13 mouse cellular contexts compared by ENCODE assay signal in the genomic region with DNA sequence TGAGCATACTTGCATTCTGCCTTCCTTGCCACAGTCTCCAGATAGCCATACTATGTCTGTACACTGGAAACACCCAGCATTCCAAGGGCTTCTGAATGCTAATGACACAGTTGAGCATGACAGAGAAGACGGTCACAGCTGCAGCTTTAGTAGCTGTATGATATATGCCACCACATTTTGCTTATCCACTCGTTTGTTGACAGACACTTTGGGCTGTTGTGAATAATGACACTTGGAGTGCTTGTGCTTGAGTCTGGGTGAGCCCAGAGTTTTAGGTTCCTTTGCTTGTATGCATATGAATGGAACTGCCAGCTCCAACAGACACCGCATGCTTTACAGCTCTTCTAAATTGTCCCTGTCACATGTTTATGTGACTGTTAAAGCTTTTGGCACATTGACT. TPM values are rescaled to one million over a fixed set of nuclear protein-coding genes. Genes with fewer than 3 reads are reported as not detected.
DNase-seq lines count a peak whose midpoint lies in the region; ATAC-seq and TF ChIP-seq lines count a peak whose summit lies in the region.
"Had no signal": no experiment of that assay in that cellular context is flagged by ENCODE, and none has a peak within 500 bp of the region (broad histone marks: within the 10 kb centered on the region; RNA-seq: fewer than 3 reads in every experiment).

No protein-coding gene starts in this region.

- no peak overlapping the region for H3K4me3 ChIP-seq in lung, embryonic 16.5 days (ENCODE audit: low read length)
- H3K4me3 ChIP-seq in lung, adult 2 months (replicated peaks; ENCODE audit: extremely low read depth, low read depth, low read length), result no peak overlapping the region
- no peak overlapping the region for H3K4me3 ChIP-seq in midbrain, embryonic 12.5 days
- H3K4me3 ChIP-seq: embryonic facial prominence, embryonic 13.5 days; liver, embryonic 13.5 days had no signal

- H3K27ac ChIP-seq in lung, embryonic 16.5 days (ENCODE audit: low read length), result no peak overlapping the region
- no peak overlapping the region for H3K27ac ChIP-seq in midbrain, embryonic 12.5 days (replicated peaks)
- H3K27ac ChIP-seq: embryonic facial prominence, embryonic 13.5 days; liver, embryonic 13.5 days had no signal

- ATAC-seq in lung, embryonic 16.5 days (ENCODE audit: low read depth), result 0 out of 2 replicates have a peak, but pooled peaks have one; percentile 12
- no peak for ATAC-seq in midbrain, embryonic 12.5 days (ENCODE audit: low FRiP score, low read depth)

- no peaks in the 10 kb centered on the region for H3K27me3 ChIP-seq in lung, embryonic 16.5 days (ENCODE audit: control insufficient read depth, insufficient read depth, low read depth, low read length)
- H3K27me3 ChIP-seq in midbrain, embryonic 12.5 days, result peaks cover 22% of the 10 kb centered on the region
- H3K27me3 ChIP-seq: embryonic facial prominence, embryonic 13.5 days; liver, embryonic 13.5 days had no signal

- no peak for TF ChIP-seq CTCF in lung, adult 2 months (IDR thresholded peaks at IDR 0.05; ENCODE audit: insufficient read depth, low read length)

- peak; percentile 31 for DNase-seq in embryo, embryonic 10.5 days (ENCODE audit: low spot score)
- DNase-seq in embryo, embryonic 10 days (ENCODE audit: low spot score), result no peak
- no peak for DNase-seq in lung, adult 2 months
- peak; percentile 36 for DNase-seq in telencephalon, adult 2 months (ENCODE audit: low read depth, low spot score)
- no peak for DNase-seq in cerebellum, postnatal 25 days
- no peak for DNase-seq in ovary, postnatal 10 days (ENCODE audit: low spot score)
- DNase-seq: adrenal gland, postnatal 25 days; cerebellum, adult 8-10 months; heart, adult 11 months; liver, embryonic 13.5 days had no signal

- H3K9ac ChIP-seq in lung, embryonic 16.5 days (ENCODE audit: low read length), result no peak overlapping the region
- H3K9ac ChIP-seq in midbrain, embryonic 12.5 days (replicated peaks), result no peak overlapping the region
- H3K9ac ChIP-seq: embryonic facial prominence, embryonic 13.5 days; liver, embryonic 13.5 days had no signal

- 43% methylated on average over 3 of the region's 3 CpGs for WGBS in lung, embryonic 16.5 days
- WGBS in lung, adult 2 months, result 60% methylated on average over 3 of the region's 3 CpGs
- WGBS in midbrain, embryonic 12.5 days, result 29% methylated on average over 3 of the region's 3 CpGs

- no peaks in the 10 kb centered on the region for H3K36me3 ChIP-seq in lung, embryonic 16.5 days (ENCODE audit: control insufficient read depth, insufficient read depth, low read length)
- no peaks in the 10 kb centered on the region for H3K36me3 ChIP-seq in midbrain, embryonic 12.5 days
- H3K36me3 ChIP-seq: embryonic facial prominence, embryonic 13.5 days; liver, embryonic 13.5 days had no signal

- H3K9me3 ChIP-seq in lung, embryonic 16.5 days (ENCODE audit: control insufficient read depth, low read length), result no peaks in the 10 kb centered on the region
- H3K9me3 ChIP-seq in midbrain, embryonic 12.5 days, result no peaks in the 10 kb centered on the region
- H3K9me3 ChIP-seq: embryonic facial prominence, embryonic 13.5 days; liver, embryonic 13.5 days had no signal

- H3K4me1 ChIP-seq in lung, embryonic 16.5 days (replicated peaks; ENCODE audit: control insufficient read depth, insufficient read depth, low read length), result no peaks in the 10 kb centered on the region
- no peaks in the 10 kb centered on the region for H3K4me1 ChIP-seq in lung, adult 2 months (ENCODE audit: control insufficient read depth, insufficient read depth, low read length)
- H3K4me1 ChIP-seq in midbrain, embryonic 12.5 days, result peaks cover 9% of the 10 kb centered on the region
- H3K4me1 ChIP-seq: liver, embryonic 13.5 days had no signal

- TF ChIP-seq POLR2A in lung, adult 2 months (IDR thresholded peaks at IDR 0.05; ENCODE audit: borderline replicate concordance, extremely low read depth, low read depth, low read length), result no peak

- H3K4me2 ChIP-seq in lung, embryonic 16.5 days (ENCODE audit: low read depth, low read length), result peak overlapping the region; percentile 17; the same call in 1 of the 2 replicates
- peak overlapping the region; percentile 20 for H3K4me2 ChIP-seq in midbrain, embryonic 12.5 days (replicated peaks)
- H3K4me2 ChIP-seq: embryonic facial prominence, embryonic 13.5 days; liver, embryonic 13.5 days had no signal

RNA-seq across cellular contexts. Expression of a gene that starts 29.5 kb away (rescaled TPM):
- polyA plus RNA-seq in lung, embryonic 16.5 days (2015; fragmentation: Nextera tagmentation; extraction: Ambion mirVana), result 20.0 and 22.8 TPM in 2 replicates
- polyA plus RNA-seq in lung, adult 2 months (2012; rRNA removed), result 5.7 and 6.9 TPM in 2 replicates
- polyA plus RNA-seq in midbrain, embryonic 12.5 days (2016; fragmentation: Nextera tagmentation; extraction: Ambion mirVana), result 19.3 and 22.5 TPM in 2 replicates

Comparison
In these comparisons a context has a peak if more than half of its experiments do, and no peak if none do; other contexts are left out.
1. DNase-seq: peak in embryo, embryonic 10.5 days (single experiment) and telencephalon, adult 2 months (single experiment); none in embryo, embryonic 10 days (single experiment), lung, adult 2 months (single experiment), cerebellum, postnatal 25 days (0 of 2) and ovary, postnatal 10 days (single experiment).